8 mouse cellular contexts compared by ENCODE assay signal in the genomic region with DNA sequence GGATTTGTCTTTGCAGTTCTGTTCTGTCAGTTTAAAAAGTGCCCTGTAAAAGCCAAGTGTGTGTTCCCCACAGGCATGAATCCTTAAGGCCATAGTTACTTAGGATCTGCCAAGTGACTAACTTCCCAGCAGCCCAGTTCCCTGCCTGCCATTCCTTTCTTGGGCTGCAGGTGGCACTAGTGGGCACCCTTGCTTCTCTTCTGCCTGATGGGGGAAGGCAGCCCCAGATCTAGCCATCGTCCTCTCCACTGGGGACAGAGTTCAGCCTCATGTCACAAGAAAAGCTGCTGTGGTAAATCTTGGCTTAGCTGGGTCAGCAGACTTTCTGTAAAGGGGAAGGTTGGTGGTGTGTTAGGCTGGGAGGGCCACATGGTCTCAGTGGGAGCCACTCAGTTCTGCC. TPM values are rescaled to one million over a fixed set of nuclear protein-coding genes. Genes with fewer than 3 reads are reported as not detected.
DNase-seq lines count a peak whose midpoint lies in the region; ATAC-seq lines count a peak whose summit lies in the region.

No protein-coding gene starts in this region.

- H3K36me3 ChIP-seq in embryonic facial prominence, embryonic 11.5 days (replicated peaks; ENCODE audit: control insufficient read depth, insufficient read depth, low read depth, low read length) = no peaks in the 10 kb centered on the region
- H3K36me3 ChIP-seq in heart, embryonic 16.5 days (ENCODE audit: control insufficient read depth, insufficient read depth) = no peaks in the 10 kb centered on the region
- peaks cover 34% of the 10 kb centered on the region for H3K36me3 ChIP-seq in liver, embryonic 13.5 days

- H3K4me3 ChIP-seq in embryonic facial prominence, embryonic 11.5 days (ENCODE audit: low read depth, low read length) = no peak overlapping the region
- H3K4me3 ChIP-seq in heart, embryonic 16.5 days (ENCODE audit: low read length) = no peak overlapping the region
- H3K4me3 ChIP-seq in liver, embryonic 13.5 days (replicated peaks) = no peak overlapping the region

- H3K9me3 ChIP-seq in embryonic facial prominence, embryonic 11.5 days (replicated peaks; ENCODE audit: control insufficient read depth, low read length) = no peaks in the 10 kb centered on the region
- H3K9me3 ChIP-seq in heart, embryonic 16.5 days (replicated peaks; ENCODE audit: control insufficient read depth, low read length) = no peaks in the 10 kb centered on the region
- H3K9me3 ChIP-seq in liver, embryonic 13.5 days (replicated peaks) = no peaks in the 10 kb centered on the region

- no peak overlapping the region for H3K9ac ChIP-seq in embryonic facial prominence, embryonic 11.5 days (replicated peaks; ENCODE audit: low read length)
- H3K9ac ChIP-seq in heart, embryonic 16.5 days (ENCODE audit: low read length) = no peak overlapping the region
- H3K9ac ChIP-seq in liver, embryonic 13.5 days = peak overlapping the region; percentile 33; the same call in 1 of the 2 replicates

- no peak overlapping the region for H3K27ac ChIP-seq in embryonic facial prominence, embryonic 11.5 days (replicated peaks; ENCODE audit: low read depth, low read length)
- no peak overlapping the region for H3K27ac ChIP-seq in heart, embryonic 16.5 days (ENCODE audit: low read length)
- peak overlapping the region; percentile 59; the same call in 1 of the 2 replicates for H3K27ac ChIP-seq in liver, embryonic 13.5 days

- ATAC-seq in embryonic facial prominence, embryonic 11.5 days (replicated peaks; ENCODE audit: insufficient number of reproducible peaks, low FRiP score, low TSS enrichment, low read depth) = no peak
- ATAC-seq in heart, embryonic 16.5 days (replicated peaks; ENCODE audit: extremely low read depth, insufficient read depth, low FRiP score) = 0 out of 2 replicates have a peak, but pooled peaks have one; percentile 6
- peak; percentile 25; the same call in 1 of the 2 replicates for ATAC-seq in liver, embryonic 13.5 days (ENCODE audit: low read depth)
- ATAC-seq in neutrophil, adult 5-6 weeks (ENCODE audit: extremely low read depth, insufficient number of reproducible peaks, low FRiP score, poor library complexity, severe bottlenecking) = peak; percentile 92

- H3K4me2 ChIP-seq in embryonic facial prominence, embryonic 11.5 days (ENCODE audit: low read depth, low read length) = no peak overlapping the region
- H3K4me2 ChIP-seq in heart, embryonic 16.5 days (ENCODE audit: low read depth, low read length) = no peak overlapping the region
- H3K4me2 ChIP-seq in liver, embryonic 13.5 days = no peak overlapping the region

- no peaks in the 10 kb centered on the region for H3K4me1 ChIP-seq in embryonic facial prominence, embryonic 11.5 days (ENCODE audit: control insufficient read depth, insufficient read depth, low read length)
- no peaks in the 10 kb centered on the region for H3K4me1 ChIP-seq in heart, embryonic 16.5 days (ENCODE audit: control insufficient read depth, insufficient read depth, low read length)
- H3K4me1 ChIP-seq in liver, embryonic 13.5 days (replicated peaks) = peaks cover 70% of the 10 kb centered on the region

- DNase-seq in CD4-positive helper T cell, adult 2 months (ENCODE audit: low read depth, low spot score) = peak; percentile 64
- peak; percentile 75 for DNase-seq in adrenal gland, postnatal 25 days
- DNase-seq in embryonic facial prominence, embryonic 11.5 days (ENCODE audit: low spot score) = peak; percentile 78
- DNase-seq in kidney, postnatal 14 days = peak; percentile 85
- peak; percentile 71 for DNase-seq in liver, embryonic 13.5 days
- DNase-seq in testis, postnatal 14 days (ENCODE audit: low spot score) = peak; percentile 27

- 16% methylated on average over 1 of the region's 1 CpGs for WGBS in embryonic facial prominence, embryonic 11.5 days
- 6% methylated on average over 1 of the region's 1 CpGs for WGBS in heart, embryonic 16.5 days
- 0% methylated on average over 1 of the region's 1 CpGs for WGBS in liver, embryonic 13.5 days (ENCODE audit: insufficient replicate concordance)

- no peaks in the 10 kb centered on the region for H3K27me3 ChIP-seq in embryonic facial prominence, embryonic 11.5 days (ENCODE audit: control insufficient read depth, insufficient read depth, low read length)
- H3K27me3 ChIP-seq in heart, embryonic 16.5 days (ENCODE audit: control insufficient read depth, insufficient read depth, low read length) = no peaks in the 10 kb centered on the region
- H3K27me3 ChIP-seq in liver, embryonic 13.5 days = no peaks in the 10 kb centered on the region

RNA-seq across cellular contexts. Expression of gene Armc9, which starts 59.6 kb away (rescaled TPM):
- total RNA-seq in adrenal gland, postnatal 25 days (2021) = 12.4 and 13.0 TPM in 2 replicates
- polyA plus RNA-seq in embryonic facial prominence, embryonic 11.5 days (2014; fragmentation: Nextera tagmentation; extraction: Ambion mirVana) = 28.3 and 32.3 TPM in 2 replicates
- polyA plus RNA-seq in heart, embryonic 16.5 days (2015; fragmentation: Nextera tagmentation; extraction: Ambion mirVana) = 12.1 and 12.4 TPM in 2 replicates
- 11.7 and 12.8 TPM in 2 replicates for polyA plus RNA-seq in liver, embryonic 13.5 days (2015; fragmentation: Nextera tagmentation; extraction: Ambion mirVana)
- total RNA-seq in neutrophil, adult 5-6 weeks (2017) = 6.0 and 8.7 TPM in 2 replicates

Comparison
In these comparisons a context has a peak if more than half of its experiments do, and no peak if none do; other contexts are left out.
1. DNase-seq: peak in every context shown above with its lines; median percentile 85 in kidney, postnatal 14 days; 78 in embryonic facial prominence, embryonic 11.5 days; 75 in adrenal gland, postnatal 25 days; 71 in liver, embryonic 13.5 days; 64 in CD4-positive helper T cell, adult 2 months; 27 in testis, postnatal 14 days.